8 mouse cellular contexts compared by ENCODE assay signal in the genomic region with DNA sequence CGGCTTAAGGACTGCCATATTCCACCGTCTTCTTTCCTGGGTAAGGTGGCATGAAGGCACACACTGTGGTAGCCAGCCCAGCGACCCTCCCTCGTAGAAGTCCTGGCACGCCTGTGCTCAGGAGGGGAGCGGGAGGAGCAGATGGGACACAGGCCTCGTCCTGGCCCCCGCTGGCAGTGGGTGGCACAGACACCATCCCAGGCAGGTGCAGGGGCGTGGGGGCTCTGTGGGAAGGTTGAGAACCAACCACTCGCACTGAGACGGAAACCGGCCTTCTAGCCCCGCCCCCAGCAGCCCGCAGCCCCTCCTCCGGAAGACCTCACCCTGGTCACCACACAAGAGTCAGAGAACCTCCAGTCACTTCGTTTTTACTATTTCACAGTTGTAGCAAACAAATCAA. TPM values are rescaled to one million over a fixed set of nuclear protein-coding genes. Genes with fewer than 3 reads are reported as not detected.
DNase-seq lines count a peak whose midpoint lies in the region; ATAC-seq lines count a peak whose summit lies in the region.

No protein-coding gene starts in this region.

- no peak for ATAC-seq in heart, embryonic 14.5 days (ENCODE audit: insufficient number of reproducible peaks, insufficient read depth, low FRiP score, low read depth)
- ATAC-seq in limb, embryonic 11.5 days (ENCODE audit: insufficient number of reproducible peaks, low FRiP score, low TSS enrichment, low read depth): no peak

- peak; percentile 97 for DNase-seq in heart, adult 11 months
- DNase-seq in heart, adult 8-10 months (ENCODE audit: low spot score): no peak
- DNase-seq in cerebellum, adult 9-11 months: peak; percentile 71
- peak; percentile 63 for DNase-seq in limb, embryonic 11.5 days (ENCODE audit: low spot score)
- DNase-seq in mesoderm, embryonic 11.5 days (ENCODE audit: low read depth, low spot score): peak; percentile 52
- DNase-seq in spleen, postnatal 4 days (ENCODE audit: low spot score in 2 of 2): peak; percentile 82 to 90
- DNase-seq in c-Kit-positive CD71-positive TER-119-positive erythroid progenitor cells, embryonic 14.5 days (ENCODE audit: low spot score): no peak

- 21% methylated on average over 16 of the region's 16 CpGs for WGBS in heart, embryonic 14.5 days
- WGBS in limb, embryonic 11.5 days: 10% methylated on average over 16 of the region's 16 CpGs

- no peak overlapping the region for H3K27ac ChIP-seq in heart, embryonic 14.5 days (replicated peaks in 1 of 2; ENCODE audit: control insufficient read depth in 1 of 2, insufficient read depth in 1 of 2, low read depth in 2 of 2, low read length in 2 of 2)
- H3K27ac ChIP-seq in limb, embryonic 11.5 days (replicated peaks; ENCODE audit: low read depth, low read length): no peak overlapping the region; the same call in 1 of the 2 replicates

- H3K36me3 ChIP-seq in heart, embryonic 14.5 days (ENCODE audit: control insufficient read depth, insufficient read depth, low read length): peaks cover 47% of the 10 kb centered on the region
- H3K36me3 ChIP-seq in limb, embryonic 11.5 days (ENCODE audit: control insufficient read depth, insufficient read depth, low read length): peaks cover 14% of the 10 kb centered on the region

- no peaks in the 10 kb centered on the region for H3K27me3 ChIP-seq in heart, embryonic 14.5 days (ENCODE audit: control insufficient read depth, insufficient read depth, low read length)
- H3K27me3 ChIP-seq in limb, embryonic 11.5 days (ENCODE audit: control insufficient read depth, insufficient read depth, low read length): no peaks in the 10 kb centered on the region

- H3K4me3 ChIP-seq in heart, embryonic 14.5 days (ENCODE audit: control insufficient read depth in 1 of 2, insufficient read depth in 1 of 2, low read depth in 1 of 2, low read length in 2 of 2): peak overlapping the region in 1 of 2 experiments; percentile 18; a peak in 1 of 4 replicates
- 0 out of 2 replicates have a peak overlapping the region, but pooled peaks have one; percentile 10 for H3K4me3 ChIP-seq in limb, embryonic 11.5 days (ENCODE audit: low read depth, low read length)

- peak overlapping the region; percentile 58 for H3K9ac ChIP-seq in heart, embryonic 14.5 days (ENCODE audit: low read length)
- no peak overlapping the region for H3K9ac ChIP-seq in limb, embryonic 11.5 days (ENCODE audit: low read length)

- H3K4me2 ChIP-seq in heart, embryonic 14.5 days (ENCODE audit: low read length): peak overlapping the region; percentile 54
- peak overlapping the region; percentile 53 for H3K4me2 ChIP-seq in limb, embryonic 11.5 days (ENCODE audit: low read depth, severe bottlenecking)

- peaks cover 18 to 37% of the 10 kb centered on the region in 2 experiments for H3K4me1 ChIP-seq in heart, embryonic 14.5 days (ENCODE audit: control insufficient read depth in 2 of 2, insufficient read depth in 2 of 2, low read length in 2 of 2)
- H3K4me1 ChIP-seq in limb, embryonic 11.5 days (ENCODE audit: control insufficient read depth, insufficient read depth, low read length): peaks cover 16% of the 10 kb centered on the region

- no peaks in the 10 kb centered on the region for H3K9me3 ChIP-seq in heart, embryonic 14.5 days (ENCODE audit: control insufficient read depth, low read length)
- no peaks in the 10 kb centered on the region for H3K9me3 ChIP-seq in limb, embryonic 11.5 days (ENCODE audit: control insufficient read depth, low read length)

RNA-seq across cellular contexts. Expression of gene Unc13d, which starts 0.5 kb away (rescaled TPM):
- 1 to 10 TPM in 2 of 4 experiments, under 1 TPM in 2; 0.41 to 1.4 (median 0.83) TPM for total RNA-seq in heart, adult 8-10 months (2022)
- polyA plus RNA-seq in heart, embryonic 14.5 days (2014; fragmentation: Nextera tagmentation; extraction: Ambion mirVana): 0.66 and 0.69 TPM in 2 replicates
- polyA plus RNA-seq in limb, embryonic 11.5 days (2014; fragmentation: Nextera tagmentation; extraction: Ambion mirVana): 1.1 and 1.3 TPM in 2 replicates

RNA-seq across cellular contexts. Expression of gene Wbp2, which starts 8.6 kb away (rescaled TPM):
- 100 to 1,000 TPM; 108 to 126 (median 116) TPM for total RNA-seq in heart, adult 8-10 months (2022)
- 139 and 141 TPM in 2 replicates for polyA plus RNA-seq in heart, embryonic 14.5 days (2014; fragmentation: Nextera tagmentation; extraction: Ambion mirVana)
- polyA plus RNA-seq in limb, embryonic 11.5 days (2014; fragmentation: Nextera tagmentation; extraction: Ambion mirVana): 49.3 and 52.1 TPM in 2 replicates

RNA-seq across cellular contexts. Expression of gene Unk, which starts 48.1 kb away (rescaled TPM):
- total RNA-seq in heart, adult 8-10 months (2022): 1 to 10 TPM; 7.2 to 9.4 (median 7.8) TPM
- polyA plus RNA-seq in heart, embryonic 14.5 days (2014; fragmentation: Nextera tagmentation; extraction: Ambion mirVana): 19.3 and 20.9 TPM in 2 replicates
- polyA plus RNA-seq in limb, embryonic 11.5 days (2014; fragmentation: Nextera tagmentation; extraction: Ambion mirVana): 34.6 and 37.0 TPM in 2 replicates

RNA-seq across cellular contexts. Expression of gene Trim47, which starts 48.8 kb away (rescaled TPM):
- 10 to 100 TPM; 17.9 to 25.7 (median 22.1) TPM for total RNA-seq in heart, adult 8-10 months (2022)
- 63.3 and 66.1 TPM in 2 replicates for polyA plus RNA-seq in heart, embryonic 14.5 days (2014; fragmentation: Nextera tagmentation; extraction: Ambion mirVana)
- 3.7 and 4.3 TPM in 2 replicates for polyA plus RNA-seq in limb, embryonic 11.5 days (2014; fragmentation: Nextera tagmentation; extraction: Ambion mirVana)

RNA-seq across cellular contexts. Expression of gene H3f3b, which starts 50.5 kb away (rescaled TPM):
- 100 to 1,000 TPM in 3 of 4 experiments, 10 to 100 TPM in 1; 92.7 to 141 (median 123) TPM for total RNA-seq in heart, adult 8-10 months (2022)
- 649 and 684 TPM in 2 replicates for polyA plus RNA-seq in heart, embryonic 14.5 days (2014; fragmentation: Nextera tagmentation; extraction: Ambion mirVana)
- 2,190 and 2,300 TPM in 2 replicates for polyA plus RNA-seq in limb, embryonic 11.5 days (2014; fragmentation: Nextera tagmentation; extraction: Ambion mirVana)

Comparison
In these comparisons a context has a peak if more than half of its experiments do, and no peak if none do; other contexts are left out.
1. DNase-seq: peak in heart, adult 11 months (single experiment), cerebellum, adult 9-11 months (single experiment), limb, embryonic 11.5 days (single experiment), mesoderm, embryonic 11.5 days (single experiment) and spleen, postnatal 4 days (2 of 2); none in heart, adult 8-10 months (single experiment) and c-Kit-positive CD71-positive TER-119-positive erythroid progenitor cells, embryonic 14.5 days (single experiment).